Mouse (Mus musculus): Measurements from ENCODE around the gene Actn3.

- TF ChIP-seq CTCF (IDR thresholded peaks at IDR 0.05; ENCODE audit: extremely low read depth, insufficient read depth, insufficient read length, insufficient replicate concordance): no peak
- TF ChIP-seq POLR2A (IDR thresholded peaks at IDR 0.05; ENCODE audit: low read depth, low read length): no peak
Observed at GRCm38 (mm10) chr19:4828444-4829114, 49.1 kb downstream of the Actn3 start.
